Mouse (Mus musculus): ENCODE measurements around the gene Inpp5d. TPM values are rescaled to one million over a fixed set of nuclear protein-coding genes. Genes with fewer than 3 reads are reported as not detected.
"Not testable (repeated sequence)": the region's sequence is repeated elsewhere in the genome, so short reads cannot be mapped to it uniquely, and the experiment has no call there.

Inpp5d gene
- polyA plus RNA-seq, 1 experiment: 8.5 TPM

- DNase-seq (ENCODE audit: low spot score): no peak
Observed at GRCm38 (mm10) chr1:87658485-87658884, 38.4 kb downstream of the Inpp5d start.

GRCm38 (mm10) chr1:87658937-87659617 is 39.0 kb downstream of the Inpp5d start:
- DNase-seq (ENCODE audit: low spot score): no peak

- no peak for DNase-seq (ENCODE audit: low spot score)
Observed at GRCm38 (mm10) chr1:87659618-87659960, 39.5 kb downstream of the Inpp5d start.

- DNase-seq (ENCODE audit: low spot score): no peak
Observed at GRCm38 (mm10) chr1:87660740-87661139, 40.6 kb downstream of the Inpp5d start.

GRCm38 (mm10) chr1:87663992-87664391 is 43.9 kb downstream of the Inpp5d start:
- DNase-seq (ENCODE audit: low spot score): no peak

GRCm38 (mm10) chr1:87667006-87667405 is 46.9 kb downstream of the Inpp5d start:
- DNase-seq (ENCODE audit: low spot score): no peak

- DNase-seq (ENCODE audit: low spot score): no peak
Observed at GRCm38 (mm10) chr1:87668300-87668699, 48.2 kb downstream of the Inpp5d start.

- DNase-seq (ENCODE audit: low spot score): no peak
Observed at GRCm38 (mm10) chr1:87671483-87671882, 51.4 kb downstream of the Inpp5d start.

GRCm38 (mm10) chr1:87673822-87674604 is 53.9 kb downstream of the Inpp5d start:
- DNase-seq (ENCODE audit: low spot score): no peak

GRCm38 (mm10) chr1:87676006-87676405 is 55.9 kb downstream of the Inpp5d start:
- DNase-seq (ENCODE audit: low spot score): no peak

- no peak for DNase-seq (ENCODE audit: low spot score)
Observed at GRCm38 (mm10) chr1:87679089-87679488, 59.0 kb downstream of the Inpp5d start.

GRCm38 (mm10) chr1:87680950-87681349 is 60.8 kb downstream of the Inpp5d start:
- no peak for DNase-seq (ENCODE audit: low spot score)

- not testable (repeated sequence) for DNase-seq (ENCODE audit: low spot score)
Observed at GRCm38 (mm10) chr1:87682473-87682872, 62.4 kb downstream of the Inpp5d start.

- no peak for DNase-seq (ENCODE audit: low spot score)
Observed at GRCm38 (mm10) chr1:87684071-87684470, 64.0 kb downstream of the Inpp5d start.

- no peak for DNase-seq (ENCODE audit: low spot score)
Observed at GRCm38 (mm10) chr1:87684791-87685190, 64.7 kb downstream of the Inpp5d start.

GRCm38 (mm10) chr1:87686351-87686750 is 66.2 kb downstream of the Inpp5d start:
- no peak for DNase-seq (ENCODE audit: low spot score)

GRCm38 (mm10) chr1:87687009-87687408 is 66.9 kb downstream of the Inpp5d start:
- DNase-seq (ENCODE audit: low spot score): no peak

GRCm38 (mm10) chr1:87689661-87690341 is 69.7 kb downstream of the Inpp5d start:
- DNase-seq (ENCODE audit: low spot score): no peak

- no peak for DNase-seq (ENCODE audit: low spot score)
Observed at GRCm38 (mm10) chr1:87696358-87696757, 76.2 kb downstream of the Inpp5d start.

- DNase-seq (ENCODE audit: low spot score): no peak
Observed at GRCm38 (mm10) chr1:87698010-87698409, 77.9 kb downstream of the Inpp5d start.

GRCm38 (mm10) chr1:87699890-87700448 is 79.9 kb downstream of the Inpp5d start:
- DNase-seq (ENCODE audit: low spot score): no peak

- no peak for DNase-seq (ENCODE audit: low spot score)
Observed at GRCm38 (mm10) chr1:87704230-87704629, 84.1 kb downstream of the Inpp5d start.
